Mouse (Mus musculus) stomach, embryonic 15.5 days (tissue): ENCODE results near the gene Hpse2. TPM values are rescaled to one million over a fixed set of nuclear protein-coding genes. Genes with fewer than 3 reads are reported as not detected.
"Not testable (repeated sequence)": the region's sequence is repeated elsewhere in the genome, so short reads cannot be mapped to it uniquely, and the experiment has no call there.

ENCODE experiments used
- ATAC-seq: fragments of 200-750 bp; cut with Nextera tagmentation; 2 replicates; pipeline ENCODE4 v1.8.0; 2017; ENCODE audit warnings: low read depth, moderate number of reproducible peaks, moderate TSS enrichment; ENCODE audit not compliant: insufficient read depth, low FRiP score
- H3K27ac ChIP-seq: fragments of 300-500 bp; sonication (generic); 2 replicates; pipeline ENCODE4 v1.5.1; 2015; ENCODE audit warnings: mild to moderate bottlenecking, inconsistent platforms
- H3K27me3 ChIP-seq: fragments of 300-500 bp; sonication (generic); replicated peaks from 2 replicates; pipeline ENCODE4 v1.6.1; 2015; ENCODE audit warnings: inconsistent platforms
- H3K36me3 ChIP-seq: fragments of 300-500 bp; sonication (generic); 2 replicates; pipeline ENCODE4 v1.6.1; 2015; ENCODE audit warnings: inconsistent platforms
- H3K4me1 ChIP-seq: fragments of 300-500 bp; sonication (generic); 2 replicates; pipeline ENCODE4 v1.6.1; 2015; ENCODE audit warnings: inconsistent platforms
- H3K4me2 ChIP-seq: fragments of 300-500 bp; sonication (generic); 2 replicates; pipeline ENCODE4 v1.6.1; 2015; ENCODE audit warnings: mild to moderate bottlenecking, inconsistent platforms
- H3K4me3 ChIP-seq: fragments of 300-500 bp; sonication (generic); replicated peaks from 2 replicates; pipeline ENCODE4 v1.5.1; 2015; ENCODE audit warnings: inconsistent platforms
- H3K9ac ChIP-seq: fragments of 300-500 bp; sonication (generic); 2 replicates; pipeline ENCODE4 v1.6.1; 2015; ENCODE audit warnings: inconsistent platforms
- H3K9me3 ChIP-seq: fragments of 300-500 bp; sonication (generic); 2 replicates; pipeline ENCODE4 v1.6.1; 2016; ENCODE audit warnings: inconsistent platforms
- WGBS: fragments of 180-500 bp; shearing (Covaris S2); methylation state at CpG from one replicate; pipeline ENCODE4 v1.1.7; 2015; 5-methylcytosine and 5-hydroxymethylcytosine counted together
- polyA plus RNA-seq: library from polyadenylated mRNA; unstranded; fragments of >200 nt; fragmentation: Nextera tagmentation; extraction: Ambion mirVana; gene quantifications from 2 replicates; pipeline ENCODE4 v1.2.1, GENCODE M21; 2015

Gene Hpse2
- polyA plus RNA-seq, 1 experiment from 2014 or later = 7.0 TPM

- peak overlapping the region; percentile 26 for H3K27ac ChIP-seq
Observed at GRCm38 (mm10) chr19:43384978-43385431, 3.1 kb downstream of the Hpse2 start.

GRCm38 (mm10) chr19:43384346-43384977 lies 3.7 kb downstream of the Hpse2 start:
- H3K9ac ChIP-seq = no peak overlapping the region
- H3K9me3 ChIP-seq = no peaks in the 10 kb centered on the region
- no peak for ATAC-seq
- H3K4me1 ChIP-seq = no peaks in the 10 kb centered on the region
- H3K4me3 ChIP-seq = peak overlapping the region; percentile 41
- no peaks in the 10 kb centered on the region for H3K36me3 ChIP-seq
- WGBS = 5% methylated on average over 19 of the region's 19 CpGs
- peak overlapping the region; percentile 56 for H3K4me2 ChIP-seq
- H3K27ac ChIP-seq = peak overlapping the region; percentile 26
- peaks cover 51% of the 10 kb centered on the region for H3K27me3 ChIP-seq

More at GRCm38 (mm10) chr19:43384978-43385431, 3.1 kb downstream of the Hpse2 start:
- Histone ChIP-seq H3K4me3 (peak overlapping the region; percentile 41), H3K9ac (no peak overlapping the region), H3K4me1 (no peaks in the 10 kb centered on the region), H3K9me3 (no peaks in the 10 kb centered on the region), H3K36me3 (no peaks in the 10 kb centered on the region), H3K27me3 (peaks cover 51% of the 10 kb centered on the region), H3K4me2 (peak overlapping the region; percentile 56)
- no peak for ATAC-seq
- WGBS = 2% methylated on average over 25 of the region's 25 CpGs

GRCm38 (mm10) chr19:43358830-43359229 lies 29.3 kb downstream of the Hpse2 start:
- ATAC-seq = no peak
- Histone ChIP-seq H3K9me3 (no peaks in the 10 kb centered on the region; the same call in 1 of the 2 replicates), H3K27ac (no peak overlapping the region), H3K4me2 (no peak overlapping the region), H3K9ac (no peak overlapping the region), H3K4me3 (no peak overlapping the region), H3K36me3 (no peaks in the 10 kb centered on the region), H3K27me3 (no peaks in the 10 kb centered on the region), H3K4me1 (no peaks in the 10 kb centered on the region)
- WGBS = 90% methylated on average over 3 of the region's 3 CpGs

GRCm38 (mm10) chr19:43311125-43311524 lies 77.0 kb downstream of the Hpse2 start:
- Histone ChIP-seq H3K4me2 (no peak overlapping the region), H3K9ac (no peak overlapping the region), H3K4me1 (no peaks in the 10 kb centered on the region), H3K27ac (no peak overlapping the region), H3K4me3 (no peak overlapping the region), H3K27me3 (no peaks in the 10 kb centered on the region), H3K9me3 (no peaks in the 10 kb centered on the region), H3K36me3 (no peaks in the 10 kb centered on the region)
- no peak for ATAC-seq

- H3K27ac ChIP-seq = no peak overlapping the region
- no peak for ATAC-seq
- H3K4me1 ChIP-seq = no peaks in the 10 kb centered on the region
- H3K36me3 ChIP-seq = no peaks in the 10 kb centered on the region
- H3K4me2 ChIP-seq = no peak overlapping the region
- no peak overlapping the region for H3K4me3 ChIP-seq
- H3K27me3 ChIP-seq = no peaks in the 10 kb centered on the region
- H3K9ac ChIP-seq = no peak overlapping the region
- H3K9me3 ChIP-seq = no peaks in the 10 kb centered on the region
Observed at GRCm38 (mm10) chr19:43306756-43307155, 81.4 kb downstream of the Hpse2 start.

- ATAC-seq, H3K9ac ChIP-seq, H3K9me3 ChIP-seq, H3K27me3 ChIP-seq, H3K4me3 ChIP-seq, H3K4me1 ChIP-seq, H3K4me2 ChIP-seq, H3K36me3 ChIP-seq, H3K27ac ChIP-seq: not testable (repeated sequence)
- 88% methylated on average over 1 of the region's 1 CpGs for WGBS
Observed at GRCm38 (mm10) chr19:43281336-43281735, 106.8 kb downstream of the Hpse2 start.

GRCm38 (mm10) chr19:43243993-43244392 lies 144.2 kb downstream of the Hpse2 start:
- no peak overlapping the region for H3K4me2 ChIP-seq
- H3K9me3 ChIP-seq = no peaks in the 10 kb centered on the region
- H3K4me1 ChIP-seq = no peaks in the 10 kb centered on the region
- WGBS = 54% methylated on average over 4 of the region's 4 CpGs
- H3K27me3 ChIP-seq = no peaks in the 10 kb centered on the region
- ATAC-seq = no peak
- no peak overlapping the region for H3K4me3 ChIP-seq
- no peak overlapping the region for H3K9ac ChIP-seq
- no peaks in the 10 kb centered on the region for H3K36me3 ChIP-seq
- H3K27ac ChIP-seq = no peak overlapping the region

- no peak overlapping the region for H3K4me3 ChIP-seq
Observed at GRCm38 (mm10) chr19:43231711-43232110, 156.4 kb downstream of the Hpse2 start.

GRCm38 (mm10) chr19:43193562-43193961 lies 194.6 kb downstream of the Hpse2 start:
- Histone ChIP-seq H3K4me3 (no peak overlapping the region), H3K27ac (no peak overlapping the region), H3K4me2 (no peak overlapping the region), H3K36me3 (no peaks in the 10 kb centered on the region), H3K4me1 (no peaks in the 10 kb centered on the region), H3K9me3 (no peaks in the 10 kb centered on the region), H3K9ac (no peak overlapping the region), H3K27me3 (no peaks in the 10 kb centered on the region)
- 30% methylated on average over 3 of the region's 3 CpGs for WGBS
- ATAC-seq = no peak

More at GRCm38 (mm10) chr19:43231711-43232110, 156.4 kb downstream of the Hpse2 start:
- Histone ChIP-seq H3K9ac (no peak overlapping the region), H3K27me3 (no peaks in the 10 kb centered on the region), H3K4me2 (no peak overlapping the region), H3K4me1 (no peaks in the 10 kb centered on the region), H3K27ac (no peak overlapping the region), H3K36me3 (no peaks in the 10 kb centered on the region), H3K9me3 (no peaks in the 10 kb centered on the region)
- 41% methylated on average over 3 of the region's 3 CpGs for WGBS
- no peak; the same call in 1 of the 2 replicates for ATAC-seq

- no peaks in the 10 kb centered on the region for H3K36me3 ChIP-seq
- ATAC-seq = no peak
- H3K27me3 ChIP-seq = no peaks in the 10 kb centered on the region
- no peaks in the 10 kb centered on the region for H3K4me1 ChIP-seq
- H3K9me3 ChIP-seq = no peaks in the 10 kb centered on the region
- H3K27ac ChIP-seq = no peak overlapping the region
- 78% methylated on average over 3 of the region's 3 CpGs for WGBS
- no peak overlapping the region for H3K9ac ChIP-seq
- H3K4me2 ChIP-seq = no peak overlapping the region
- H3K4me3 ChIP-seq = no peak overlapping the region
Observed at GRCm38 (mm10) chr19:43175437-43175965, 212.7 kb downstream of the Hpse2 start.

GRCm38 (mm10) chr19:43174812-43175211 lies 213.3 kb downstream of the Hpse2 start:
- no peak overlapping the region for H3K9ac ChIP-seq
- H3K27me3 ChIP-seq = no peaks in the 10 kb centered on the region
- H3K4me3 ChIP-seq = no peak overlapping the region
- H3K9me3 ChIP-seq = no peaks in the 10 kb centered on the region
- no peak overlapping the region for H3K4me2 ChIP-seq
- WGBS = 31% methylated on average over 2 of the region's 2 CpGs
- no peaks in the 10 kb centered on the region for H3K36me3 ChIP-seq
- no peaks in the 10 kb centered on the region for H3K4me1 ChIP-seq
- ATAC-seq = no peak
- H3K27ac ChIP-seq = no peak overlapping the region

- H3K27ac ChIP-seq = peak overlapping the region; percentile 48; the same call in 1 of the 2 replicates
Observed at GRCm38 (mm10) chr19:43156085-43156484, 232.1 kb downstream of the Hpse2 start.

More at GRCm38 (mm10) chr19:43156085-43156484, 232.1 kb downstream of the Hpse2 start:
- Histone ChIP-seq H3K4me2 (no peak overlapping the region), H3K9me3 (no peaks in the 10 kb centered on the region), H3K4me3 (no peak overlapping the region), H3K4me1 (no peaks in the 10 kb centered on the region), H3K27me3 (no peaks in the 10 kb centered on the region), H3K36me3 (no peaks in the 10 kb centered on the region), H3K9ac (no peak overlapping the region)
- no peak for ATAC-seq
- WGBS = 45% methylated on average over 8 of the region's 8 CpGs
